Mouse (Mus musculus): ENCODE data around the gene Thap11.

- TF ChIP-seq POLR2A (IDR thresholded peaks at IDR 0.05; ENCODE audit: control insufficient read depth, extremely low read depth, insufficient read depth, low read length, poor library complexity) (peak; percentile 65; the same call in 1 of the 2 replicates), CTCF (IDR thresholded peaks at IDR 0.05; ENCODE audit: borderline replicate concordance, control insufficient read depth, extremely low read depth, insufficient read depth, low read length, poor library complexity) (no peak)
Measured at GRCm38 (mm10) chr8:105880754-105881520, 26.0 kb downstream of the Thap11 start, which contains the start of gene Edc4.
